Mouse (Mus musculus) liver, adult (tissue): ENCODE measurements around the gene Iqck.

Experiments
- GATA4 ChIP-seq: IDR thresholded peaks from 2 replicates; pipeline ENCODE4 v1.6.1; 2014; ENCODE audit warnings: mild to moderate bottlenecking, low read length; ENCODE audit not compliant: insufficient replicate concordance

The Iqck gene

DNA sequence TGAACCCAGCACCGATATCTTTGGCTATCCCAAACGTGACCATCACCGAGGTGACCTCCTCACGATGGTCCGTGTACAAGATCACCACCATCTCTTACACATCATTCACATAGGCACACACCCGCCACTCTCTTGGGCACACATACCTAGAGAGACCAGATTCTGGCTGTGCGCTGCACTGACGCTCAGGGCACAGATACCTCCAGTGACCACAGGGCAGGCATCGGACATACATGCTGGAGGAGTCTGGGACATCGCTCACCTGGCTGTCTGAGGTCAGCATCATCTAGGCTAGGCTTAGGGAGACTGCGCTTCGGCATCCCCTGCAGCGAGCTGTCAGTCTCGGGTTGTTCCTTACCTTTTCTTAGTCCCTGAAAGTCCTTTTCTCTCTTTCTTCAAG is 140.1 kb downstream of the Iqck start:
- no peak for TF ChIP-seq GATA4

DNA sequence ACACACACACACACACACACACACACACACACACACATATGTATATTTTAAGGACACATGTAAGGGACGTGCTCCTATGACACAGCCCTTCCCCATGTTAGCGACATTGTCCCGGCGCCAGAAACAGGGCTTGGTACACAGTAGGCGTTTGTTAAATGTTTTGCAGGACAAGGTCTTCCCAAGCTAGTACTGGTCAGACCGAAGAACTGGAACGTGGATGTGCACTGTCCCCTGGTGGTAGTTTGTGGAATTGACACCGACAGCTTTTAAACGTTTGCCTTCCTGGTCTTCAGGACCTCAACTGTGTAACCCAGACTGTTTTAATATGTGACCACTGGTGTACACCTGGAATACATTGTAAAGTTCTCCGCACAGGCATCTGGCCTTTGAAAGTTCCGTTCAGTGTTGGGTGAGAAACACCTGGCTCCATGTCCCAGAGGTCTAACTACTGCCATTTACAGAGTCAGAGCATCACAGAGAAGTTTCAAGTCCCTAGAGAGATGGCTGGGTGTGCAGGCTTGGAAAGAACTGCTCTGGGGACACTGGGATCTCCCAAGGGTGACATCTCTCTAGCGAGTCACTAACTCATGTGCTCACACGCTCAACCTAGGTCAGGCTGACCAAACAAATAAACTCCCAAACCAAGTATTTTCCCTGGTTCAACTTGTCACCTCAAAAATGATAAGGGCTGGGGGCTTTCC is 140.7 kb downstream of the Iqck start:
- TF ChIP-seq GATA4: no peak

DNA sequence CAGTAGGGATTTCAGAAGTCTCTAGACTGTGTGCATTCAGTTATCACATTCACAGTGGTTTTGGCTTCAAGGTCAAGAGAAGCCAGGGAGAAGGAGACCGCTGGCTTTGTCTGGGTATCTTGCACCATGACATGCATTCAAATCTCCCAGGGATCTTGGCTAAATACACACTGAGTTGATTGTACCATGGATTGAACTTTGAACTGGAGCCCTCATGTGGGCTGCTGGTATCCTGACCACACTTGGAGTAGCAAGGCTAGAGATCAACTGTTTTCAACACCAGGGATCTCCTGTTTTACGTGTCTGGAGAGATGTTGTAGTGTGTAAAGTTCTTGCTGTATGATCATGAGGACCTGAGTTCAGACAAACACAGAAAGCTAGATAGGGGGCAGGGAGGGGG is 144.3 kb downstream of the Iqck start:
- no peak for TF ChIP-seq GATA4

DNA sequence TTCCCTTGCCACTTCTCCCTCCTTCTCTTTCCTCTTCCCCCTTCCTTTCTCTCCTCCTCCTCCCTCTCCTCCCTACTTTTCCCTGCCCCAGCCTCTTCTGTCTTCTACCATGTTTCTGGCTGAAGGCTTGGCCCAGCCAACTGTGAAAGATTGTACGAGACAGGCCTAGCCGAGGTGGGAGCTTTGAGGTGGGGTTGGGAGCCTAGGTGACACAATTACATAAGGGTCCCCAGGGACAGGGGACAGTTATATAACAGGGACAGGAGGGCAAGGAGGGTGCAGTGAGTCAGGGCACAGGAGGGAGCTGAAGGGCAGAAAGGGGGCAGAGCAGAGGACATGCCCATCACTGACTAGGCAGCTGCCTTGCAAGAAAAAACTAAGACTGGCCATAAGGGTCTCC is 146.4 kb downstream of the Iqck start:
- TF ChIP-seq GATA4: no peak

DNA sequence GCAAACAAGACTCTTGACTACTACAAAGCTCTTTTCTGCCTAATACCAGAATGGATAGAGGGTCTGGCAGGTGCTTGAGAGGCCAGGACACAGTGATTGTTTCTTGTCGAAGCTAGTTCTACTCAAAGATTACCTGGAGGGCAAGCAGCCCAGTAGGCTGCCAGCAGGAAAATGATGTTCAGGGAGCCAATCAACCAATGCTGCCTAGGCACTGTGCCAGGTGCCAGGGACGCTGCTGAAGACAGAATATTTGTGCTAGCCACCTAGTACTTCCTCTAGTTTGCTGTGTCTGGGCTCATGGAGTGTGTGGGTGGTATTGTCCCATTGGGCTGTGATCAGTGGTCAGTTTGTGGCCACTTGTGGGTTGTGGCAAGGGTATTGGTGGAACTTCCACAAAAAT is 146.9 kb downstream of the Iqck start:
- TF ChIP-seq GATA4: no peak

DNA sequence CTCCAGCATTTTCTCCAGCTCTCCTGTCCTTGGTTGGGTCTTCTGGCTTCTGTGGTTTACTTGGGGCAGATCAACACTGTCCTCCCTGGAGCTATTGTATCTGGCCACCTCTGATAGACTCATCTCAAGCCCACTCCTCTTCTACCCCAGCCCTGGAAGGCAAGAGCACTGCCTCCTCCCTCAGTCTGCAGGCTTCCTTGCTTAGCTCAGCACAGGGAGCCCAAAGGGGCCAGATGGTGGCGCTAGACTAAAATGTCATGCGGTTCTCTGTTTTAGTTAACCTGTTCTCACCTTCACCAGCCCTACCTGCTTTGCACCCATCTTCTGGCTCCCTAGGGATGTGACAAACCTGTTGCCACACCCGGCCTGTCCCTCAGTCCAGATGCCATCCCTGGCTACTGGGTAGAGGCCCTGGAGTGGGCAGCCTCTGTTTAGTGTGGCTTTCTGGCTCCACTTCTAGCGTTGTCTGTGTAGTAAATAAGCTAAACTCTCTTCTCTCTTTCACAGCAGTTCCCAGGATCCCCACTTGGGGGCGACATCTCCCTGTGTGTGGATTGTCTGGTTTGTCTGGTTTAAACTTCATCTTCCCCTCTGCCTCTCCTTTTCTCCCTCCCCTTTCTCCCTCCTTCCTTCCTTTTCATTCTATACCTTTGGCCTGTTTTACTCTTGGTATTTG is 155.4 kb downstream of the Iqck start:
- no peak for TF ChIP-seq GATA4

DNA sequence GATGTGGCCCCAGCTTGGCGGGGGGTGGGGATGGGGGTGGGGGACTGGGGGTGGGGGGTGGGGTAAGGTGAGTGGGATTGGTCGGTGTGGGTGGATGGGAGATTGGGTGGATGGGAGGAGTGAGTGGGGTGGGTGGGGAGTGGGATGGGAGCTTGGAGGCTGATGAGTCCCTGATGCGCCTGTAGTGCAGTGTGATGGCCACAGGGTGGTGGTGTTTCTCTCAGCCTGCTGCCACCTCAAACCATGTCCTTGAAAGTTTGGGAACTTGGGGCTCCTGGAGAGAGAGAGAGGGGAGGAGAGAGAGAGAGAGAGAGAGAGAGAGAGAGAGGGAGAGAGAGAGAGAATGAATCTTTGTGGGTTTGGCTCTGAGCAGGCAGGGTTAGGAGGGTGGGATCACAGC is 160.2 kb downstream of the Iqck start:
- no peak for TF ChIP-seq GATA4

DNA sequence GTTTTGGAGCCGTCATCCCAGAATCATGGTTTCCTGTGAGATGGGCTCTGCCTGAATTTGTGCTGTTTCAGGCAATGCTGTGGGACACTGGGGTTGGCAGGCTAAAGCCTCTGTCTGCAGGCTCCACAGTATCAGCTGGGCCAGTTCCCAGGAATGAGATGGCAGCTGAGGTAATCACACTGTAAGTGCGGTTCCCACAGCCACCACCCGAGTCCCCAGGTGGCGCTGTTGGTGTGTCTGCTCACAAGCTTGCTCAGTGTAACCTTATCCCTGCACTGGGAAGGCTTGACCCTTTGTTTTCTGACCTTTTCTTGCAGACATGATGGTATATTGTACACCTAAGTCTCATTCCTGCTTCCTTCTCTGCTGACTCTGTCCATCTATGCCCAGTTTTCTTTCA is 164.0 kb downstream of the Iqck start:
- no peak for TF ChIP-seq GATA4
